Mouse (Mus musculus): ENCODE measurements around the gene Clybl.
A peak's percentile ranks its signal among the peaks of the same experiment; 100 is the strongest.

Gene Clybl

GRCm38 (mm10) chr14:122367252-122367868 is 185.9 kb downstream of the Clybl start:
- no peak for DNase-seq

- no peak for DNase-seq
Measured at GRCm38 (mm10) chr14:122367882-122368418, 186.4 kb downstream of the Clybl start.

- no peak for DNase-seq
Measured at GRCm38 (mm10) chr14:122368501-122368900, 187.0 kb downstream of the Clybl start.

GRCm38 (mm10) chr14:122371979-122372378 is 190.5 kb downstream of the Clybl start:
- DNase-seq = no peak

GRCm38 (mm10) chr14:122373458-122373857 is 192.0 kb downstream of the Clybl start:
- DNase-seq = no peak

- no peak for DNase-seq
Measured at GRCm38 (mm10) chr14:122374285-122374997, 192.9 kb downstream of the Clybl start.

GRCm38 (mm10) chr14:122375070-122375811 is 193.7 kb downstream of the Clybl start:
- DNase-seq = no peak

GRCm38 (mm10) chr14:122376482-122377143 is 195.1 kb downstream of the Clybl start:
- no peak for DNase-seq

- DNase-seq = no peak
Measured at GRCm38 (mm10) chr14:122377681-122378080, 196.2 kb downstream of the Clybl start.

GRCm38 (mm10) chr14:122379076-122379475 is 197.6 kb downstream of the Clybl start:
- DNase-seq = no peak

GRCm38 (mm10) chr14:122379996-122380395 is 198.5 kb downstream of the Clybl start:
- peak; percentile 17 to 25 for DNase-seq

GRCm38 (mm10) chr14:122380896-122381845 is 199.7 kb downstream of the Clybl start:
- no peak for DNase-seq

- DNase-seq = no peak
Measured at GRCm38 (mm10) chr14:122382281-122382680, 200.8 kb downstream of the Clybl start.

- no peak for DNase-seq
Measured at GRCm38 (mm10) chr14:122383931-122384330, 202.4 kb downstream of the Clybl start.

- no peak for DNase-seq
Measured at GRCm38 (mm10) chr14:122384447-122385237, 203.1 kb downstream of the Clybl start.

- DNase-seq = no peak
Measured at GRCm38 (mm10) chr14:122385238-122385534, 203.7 kb downstream of the Clybl start.

GRCm38 (mm10) chr14:122385758-122386157 is 204.3 kb downstream of the Clybl start:
- DNase-seq = no peak

- DNase-seq = no peak
Measured at GRCm38 (mm10) chr14:122386281-122387130, 205.0 kb downstream of the Clybl start.

GRCm38 (mm10) chr14:122387781-122388180 is 206.3 kb downstream of the Clybl start:
- DNase-seq = no peak

GRCm38 (mm10) chr14:122388431-122389031 is 207.0 kb downstream of the Clybl start:
- no peak for DNase-seq
